Mouse (Mus musculus): ENCODE data around the gene Raf1.

Raf1 gene

GRCm38 (mm10) chr6:115676452-115677128, at the start of gene Raf1:
Gene Raf1 (minus strand): TSS chr6:115676635.
- peak; percentile 94 to 96 for DNase-seq (ENCODE audit: low read depth in 1 of 2, low spot score in 2 of 2)

- DNase-seq (ENCODE audit: low read depth in 1 of 2, low spot score in 2 of 2), result no peak
Measured at GRCm38 (mm10) chr6:115722246-115722645, 45.8 kb upstream of the Raf1 start.

GRCm38 (mm10) chr6:115717715-115718558, 41.5 kb upstream of the Raf1 start:
- no peak for DNase-seq (ENCODE audit: low read depth in 1 of 2, low spot score in 2 of 2)

GRCm38 (mm10) chr6:115717101-115717652, 40.7 kb upstream of the Raf1 start:
- no peak for DNase-seq (ENCODE audit: low read depth in 1 of 2, low spot score in 2 of 2)

GRCm38 (mm10) chr6:115711261-115711660, 34.8 kb upstream of the Raf1 start:
- no peak for DNase-seq (ENCODE audit: low read depth in 1 of 2, low spot score in 2 of 2)

- no peak for DNase-seq (ENCODE audit: low read depth in 1 of 2, low spot score in 2 of 2)
Measured at GRCm38 (mm10) chr6:115702901-115703300, 26.5 kb upstream of the Raf1 start.

- DNase-seq (ENCODE audit: low read depth in 1 of 2, low spot score in 2 of 2), result no peak
Measured at GRCm38 (mm10) chr6:115701302-115701701, 24.9 kb upstream of the Raf1 start.

- DNase-seq (ENCODE audit: low read depth in 1 of 2, low spot score in 2 of 2), result no peak
Measured at GRCm38 (mm10) chr6:115700778-115701177, 24.3 kb upstream of the Raf1 start.

- DNase-seq (ENCODE audit: low read depth in 1 of 2, low spot score in 2 of 2), result no peak
Measured at GRCm38 (mm10) chr6:115698699-115699098, 22.3 kb upstream of the Raf1 start.

- DNase-seq (ENCODE audit: low read depth in 1 of 2, low spot score in 2 of 2), result no peak
Measured at GRCm38 (mm10) chr6:115697739-115698558, 21.5 kb upstream of the Raf1 start.

GRCm38 (mm10) chr6:115696707-115697215, 20.3 kb upstream of the Raf1 start:
- DNase-seq (ENCODE audit: low read depth in 1 of 2, low spot score in 2 of 2), result no peak

GRCm38 (mm10) chr6:115695124-115695523, 18.7 kb upstream of the Raf1 start:
- DNase-seq (ENCODE audit: low read depth in 1 of 2, low spot score in 2 of 2), result no peak

GRCm38 (mm10) chr6:115694441-115694842, 18.0 kb upstream of the Raf1 start:
- no peak for DNase-seq (ENCODE audit: low read depth in 1 of 2, low spot score in 2 of 2)

- no peak for DNase-seq (ENCODE audit: low read depth in 1 of 2, low spot score in 2 of 2)
Measured at GRCm38 (mm10) chr6:115692963-115693730, 16.7 kb upstream of the Raf1 start.

- no peak for DNase-seq (ENCODE audit: low read depth in 1 of 2, low spot score in 2 of 2)
Measured at GRCm38 (mm10) chr6:115692163-115692950, 15.9 kb upstream of the Raf1 start.

GRCm38 (mm10) chr6:115690105-115690504, 13.7 kb upstream of the Raf1 start:
- no peak for DNase-seq (ENCODE audit: low read depth in 1 of 2, low spot score in 2 of 2)

GRCm38 (mm10) chr6:115688589-115688988, 12.2 kb upstream of the Raf1 start:
- no peak for DNase-seq (ENCODE audit: low read depth in 1 of 2, low spot score in 2 of 2)

- DNase-seq (ENCODE audit: low read depth in 1 of 2, low spot score in 2 of 2), result no peak
Measured at GRCm38 (mm10) chr6:115687753-115688152, 11.3 kb upstream of the Raf1 start.

- no peak for DNase-seq (ENCODE audit: low read depth in 1 of 2, low spot score in 2 of 2)
Measured at GRCm38 (mm10) chr6:115684851-115685646, 8.6 kb upstream of the Raf1 start.

Data from monocyte, adult 2 months (primary cell).